Mouse (Mus musculus) granulocyte monocyte progenitor cell, adult 5-6 weeks (primary cell): ENCODE measurements at regions not wholly inside any gene's neighbourhood (a gene's known extent, or its start where the extent isn't known, plus 50 kb on each side); places are given as distances from the start of the nearest gene placed in this dataset.
A peak's percentile ranks its signal among the peaks of the same experiment; 100 is the strongest.

ENCODE experiments used
- ATAC-seq: replicated peaks from 2 replicates; pipeline ENCODE4 v1.8.0; 2016; ENCODE audit warnings: mild to moderate bottlenecking, moderate TSS enrichment, inconsistent platforms; ENCODE audit not compliant: poor library complexity, severe bottlenecking

- ATAC-seq, result peak; percentile 99
Measured at GRCm38 (mm10) chrX:155511409-155511808, 112.2 kb downstream of the Ptchd1 start.
